Mouse (Mus musculus) cerebellum, postnatal 10 days (tissue): ENCODE data around the gene Phf12.

Experiments
- DNase-seq, 2 experiments: peaks; one replicate each; pipeline ENCODE4 v3.0.0; 2021; ENCODE audit warnings: mixed read lengths in 2 of 2

Phf12 gene

GRCm38 (mm10) chr11:77973520-77973919, 9.0 kb upstream of the Phf12 start:
- no peak for DNase-seq

- DNase-seq, result peak; percentile 17 to 20
Measured at GRCm38 (mm10) chr11:77974325-77974724, 8.2 kb upstream of the Phf12 start.

- DNase-seq, result no peak
Measured at GRCm38 (mm10) chr11:77975873-77976272, 6.7 kb upstream of the Phf12 start.

GRCm38 (mm10) chr11:77978161-77978560, 4.4 kb upstream of the Phf12 start:
- DNase-seq, result peak; percentile 26 to 35

- DNase-seq, result peak; percentile 23 to 31
Measured at GRCm38 (mm10) chr11:77979221-77979809, 3.2 kb upstream of the Phf12 start.

GRCm38 (mm10) chr11:77980281-77981204, 2.0 kb upstream of the Phf12 start:
- DNase-seq, result peak; percentile 77 to 81

GRCm38 (mm10) chr11:77981609-77982440, 729 bp upstream of the Phf12 start:
- peak; percentile 94 to 95 for DNase-seq

- peak; percentile 73 to 78 for DNase-seq
Measured at GRCm38 (mm10) chr11:77983191-77983936, 810 bp downstream of the Phf12 start.

GRCm38 (mm10) chr11:77983937-77984835, 1.6 kb downstream of the Phf12 start:
- peak; percentile 83 to 85 for DNase-seq

- peak; percentile 71 to 76 for DNase-seq
Measured at GRCm38 (mm10) chr11:77984836-77985231, 2.3 kb downstream of the Phf12 start.

- DNase-seq, result no peak
Measured at GRCm38 (mm10) chr11:77985541-77986065, 3.0 kb downstream of the Phf12 start.

GRCm38 (mm10) chr11:77989071-77989690, 6.6 kb downstream of the Phf12 start:
- DNase-seq, result peak; percentile 75 to 78

GRCm38 (mm10) chr11:77995556-77995955, 13.0 kb downstream of the Phf12 start:
- no peak for DNase-seq

- DNase-seq, result no peak
Measured at GRCm38 (mm10) chr11:78006446-78006845, 23.9 kb downstream of the Phf12 start.

GRCm38 (mm10) chr11:78019676-78020075, 37.1 kb downstream of the Phf12 start:
- peak; percentile 82 to 87 for DNase-seq

- DNase-seq, result peak; percentile 48 to 76
Measured at GRCm38 (mm10) chr11:78023607-78024006, 41.1 kb downstream of the Phf12 start.

GRCm38 (mm10) chr11:78029240-78029639, 46.7 kb downstream of the Phf12 start:
- no peak for DNase-seq

- no peak for DNase-seq
Measured at GRCm38 (mm10) chr11:78030600-78030999, 48.0 kb downstream of the Phf12 start.

GRCm38 (mm10) chr11:78031389-78031788, 48.8 kb downstream of the Phf12 start:
- DNase-seq, result no peak
